Mouse (Mus musculus) left cerebral cortex, postnatal 4 days (tissue): ENCODE data around the gene Emsy. TPM values are rescaled to one million over a fixed set of nuclear protein-coding genes. Genes with fewer than 3 reads are reported as not detected.

Experiments
- DNase-seq: peaks from one replicate; pipeline ENCODE4 v3.0.0-alpha.2; 2022
- intact Hi-C: fragments of 180-260 bp; cut with DNase I; formaldehyde crosslinking; loops from one replicate; pipeline ENCODE4 v1.15.1; 2025
- total RNA-seq, 2 experiments: library from RNA; stranded (reverse); gene quantifications; 2 replicates each; pipeline ENCODE4 v1.2.3; 2021

Gene Emsy
- total RNA-seq, 2 experiments from 2014 or later, result 59.8 to 63.0 TPM

- no peak for DNase-seq
- intact Hi-C loops, result no loop called here
These were observed 107.7 kb downstream of the Emsy start for GRCm38 (mm10) chr7:98548839-98549238.

- no peak for DNase-seq
- intact Hi-C loops, result no loop called here
These were observed 112.0 kb downstream of the Emsy start for GRCm38 (mm10) chr7:98544556-98544955.

- intact Hi-C loops, result no loop called here
- DNase-seq, result no peak
These were observed 112.7 kb downstream of the Emsy start for GRCm38 (mm10) chr7:98543853-98544370.

GRCm38 (mm10) chr7:98542731-98543142, 113.8 kb downstream of the Emsy start:
- intact Hi-C loops, result no loop called here
- no peak for DNase-seq

GRCm38 (mm10) chr7:98542267-98542666, 114.3 kb downstream of the Emsy start:
- intact Hi-C loops, result no loop called here
- DNase-seq, result no peak

- no peak for DNase-seq
- intact Hi-C loops, result no loop called here
These were observed 115.0 kb downstream of the Emsy start for GRCm38 (mm10) chr7:98541564-98541963.

GRCm38 (mm10) chr7:98540879-98541278, 115.7 kb downstream of the Emsy start:
- intact Hi-C loops, result no loop called here
- no peak for DNase-seq

- intact Hi-C loops, result no loop called here
These were observed 118.5 kb downstream of the Emsy start for GRCm38 (mm10) chr7:98537967-98538573.

GRCm38 (mm10) chr7:98537210-98537966, 119.2 kb downstream of the Emsy start:
- intact Hi-C loops, result no loop called here

More at GRCm38 (mm10) chr7:98537967-98538573, 118.5 kb downstream of the Emsy start:
- peak; percentile 28 for DNase-seq

More at GRCm38 (mm10) chr7:98537210-98537966, 119.2 kb downstream of the Emsy start:
- no peak for DNase-seq

Other genes with a start within 250 kb of the Emsy start
- gene Gucy2d, start 216.4 kb downstream of the Emsy start, total RNA-seq, result under 1 TPM in 1 of 2 experiments, not detected in 1; 0.24 TPM
- 1 to 10 TPM; 6.4 to 7.6 TPM for gene Lrrc32, start 167.5 kb downstream of the Emsy start, total RNA-seq
- 10 to 100 TPM; 65.0 to 72.7 TPM for gene Thap12, start 46.3 kb upstream of the Emsy start, total RNA-seq
- under 1 TPM; 0.81 to 0.84 TPM for gene Wnt11, start 178.3 kb upstream of the Emsy start, total RNA-seq